23 mouse cellular contexts compared by ENCODE assay signal in the genomic region with DNA sequence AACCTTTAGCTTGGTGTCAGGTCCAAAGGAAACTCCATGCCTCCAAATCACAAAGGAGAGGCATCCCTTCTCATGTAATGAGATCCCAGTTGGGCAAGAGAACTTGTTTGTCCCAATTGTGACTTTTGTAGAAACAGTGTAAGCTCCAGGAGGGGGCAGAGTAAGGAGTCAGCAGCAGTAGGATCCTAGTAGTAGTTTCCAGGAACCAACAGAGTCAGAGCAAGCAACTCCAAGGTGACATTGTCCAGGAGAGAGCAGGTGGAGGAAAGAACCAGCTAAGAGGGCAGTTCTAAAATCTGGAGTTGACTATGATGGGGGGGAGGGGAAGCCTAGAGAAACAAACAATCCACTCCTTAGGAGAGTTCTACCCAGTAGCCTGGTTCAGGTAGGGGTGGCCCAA. TPM values are rescaled to one million over a fixed set of nuclear protein-coding genes. Genes with fewer than 3 reads are reported as not detected.
"Had no signal": no experiment of that assay in that cellular context is flagged by ENCODE, and none has a peak within 500 bp of the region (broad histone marks: within the 10 kb centered on the region; RNA-seq: fewer than 3 reads in every experiment).

No protein-coding gene starts in this region.

- H3K4me3 ChIP-seq: heart, embryonic 10.5 days; heart, embryonic 12.5 days; hindbrain, embryonic 13.5 days; intestine, embryonic 15.5 days; layer of hippocampus, adult 2 months; left cerebral cortex, adult 2 months; limb, embryonic 10.5 days; limb, embryonic 12.5 days had no signal

- H3K4me2 ChIP-seq: heart, embryonic 12.5 days; hindbrain, embryonic 13.5 days; intestine, embryonic 15.5 days; limb, embryonic 12.5 days; liver, embryonic 11.5 days had no signal

- DNase-seq: gastrocnemius, postnatal 14 days; gastrocnemius, postnatal 36 days; heart, adult 18-20 months; heart, postnatal 10 days; heart, postnatal 36 days; kidney, adult 18-20 months; kidney, adult 8-10 months; kidney, postnatal 10 days; kidney, postnatal 25 days; kidney, postnatal 4 days had no signal

- H3K27ac ChIP-seq: heart, embryonic 10.5 days; hindbrain, embryonic 13.5 days; intestine, embryonic 15.5 days; layer of hippocampus, adult 2 months; left cerebral cortex, adult 2 months; limb, embryonic 10.5 days; limb, embryonic 12.5 days had no signal

- H3K27me3 ChIP-seq: heart, embryonic 12.5 days; hindbrain, embryonic 13.5 days; intestine, embryonic 15.5 days; limb, embryonic 12.5 days had no signal

- H3K9ac ChIP-seq: heart, embryonic 12.5 days; hindbrain, embryonic 13.5 days; intestine, embryonic 15.5 days; limb, embryonic 12.5 days had no signal

- H3K36me3 ChIP-seq: heart, embryonic 10.5 days; heart, embryonic 12.5 days; hindbrain, embryonic 13.5 days; intestine, embryonic 15.5 days; limb, embryonic 10.5 days; limb, embryonic 12.5 days had no signal

- ATAC-seq: hindbrain, embryonic 16.5 days; inflammation-experienced regulatory T-cells, adult 6 months; intestine, embryonic 15.5 days; intestine, postnatal 0 days had no signal

- H3K9me3 ChIP-seq: heart, embryonic 10.5 days; heart, embryonic 12.5 days; hindbrain, embryonic 13.5 days; intestine, embryonic 15.5 days; limb, embryonic 10.5 days; limb, embryonic 12.5 days had no signal

- H3K4me1 ChIP-seq: heart, embryonic 10.5 days; heart, embryonic 12.5 days; hindbrain, embryonic 13.5 days; intestine, embryonic 15.5 days; limb, embryonic 10.5 days; limb, embryonic 12.5 days had no signal

RNA-seq across cellular contexts. Expression of a gene that starts 7.5 kb away (rescaled TPM):
- total RNA-seq: gastrocnemius, postnatal 14 days; hematopoietic stem cell, adult 5-6 weeks had no signal
- polyA plus RNA-seq: limb, embryonic 10.5 days had no signal
